Mouse (Mus musculus): Measurements from ENCODE around the gene Cntnap2. TPM values are rescaled to one million over a fixed set of nuclear protein-coding genes. Genes with fewer than 3 reads are reported as not detected.

The Cntnap2 gene
- polyA plus RNA-seq, 1 experiment: not detected

GRCm38 (mm10) chr6:47306065-47306798, 2247.1 kb downstream of the Cntnap2 start:
- Histone ChIP-seq H3ac (ENCODE audit: control insufficient read depth, insufficient read length) (no peak overlapping the region), H3K4me2 (ENCODE audit: low read depth) (no peak overlapping the region), H3K4me3 (no peak overlapping the region), H3K27me3 (ENCODE audit: control insufficient read depth, insufficient read depth, insufficient read length) (no peaks in the 10 kb centered on the region), H3K36me3 (ENCODE audit: control insufficient read depth, insufficient read depth) (no peaks in the 10 kb centered on the region), H3K79me2 (ENCODE audit: control insufficient read depth, insufficient read depth) (no peaks in the 10 kb centered on the region)
- TF ChIP-seq POLR2AphosphoS2 (IDR thresholded peaks at IDR 0.05; ENCODE audit: insufficient read length, low read depth) (no peak), USF1 (IDR thresholded peaks at IDR 0.05; ENCODE audit: low read depth) (no peak), MYOG (IDR thresholded peaks at IDR 0.05; ENCODE audit: control insufficient read depth in 1 of 3, insufficient read depth in 1 of 3, insufficient read length in 2 of 3, low read depth in 2 of 3) (no peak), REST (IDR thresholded peaks at IDR 0.05; ENCODE audit: insufficient read depth, insufficient read length) (no peak), MAX (IDR thresholded peaks at IDR 0.05; ENCODE audit: low read depth) (no peak)

- no peaks in the 10 kb centered on the region for H3K27me3 ChIP-seq (ENCODE audit: control insufficient read depth, insufficient read depth, insufficient read length)
- no peaks in the 10 kb centered on the region for H3K79me2 ChIP-seq (ENCODE audit: control insufficient read depth, insufficient read depth)
- no peaks in the 10 kb centered on the region for H3K36me3 ChIP-seq (ENCODE audit: control insufficient read depth, insufficient read depth)
- no peak overlapping the region for H3K4me2 ChIP-seq (ENCODE audit: low read depth)
- no peak for TF ChIP-seq POLR2AphosphoS2 (IDR thresholded peaks at IDR 0.05; ENCODE audit: insufficient read length, low read depth)
- no peak for TF ChIP-seq MAX (IDR thresholded peaks at IDR 0.05; ENCODE audit: low read depth)
- no peak for TF ChIP-seq MYOD1 (IDR thresholded peaks at IDR 0.05; ENCODE audit: control insufficient read depth in 1 of 3, insufficient read length in 2 of 3, low read depth in 2 of 3)
- no peak for TF ChIP-seq SRF (IDR thresholded peaks at IDR 0.05; ENCODE audit: control insufficient read depth, insufficient read length, low read depth)
- no peak for TF ChIP-seq MYOG (IDR thresholded peaks at IDR 0.05; ENCODE audit: control insufficient read depth in 1 of 3, insufficient read depth in 1 of 3, insufficient read length in 2 of 3, low read depth in 2 of 3)
- TF ChIP-seq TCF12 (IDR thresholded peaks at IDR 0.05; ENCODE audit: insufficient read depth, poor library complexity, severe bottlenecking): no peak
- no peak for TF ChIP-seq TCF3 (IDR thresholded peaks at IDR 0.05; ENCODE audit: insufficient read length, low read depth)
- TF ChIP-seq REST (IDR thresholded peaks at IDR 0.05; ENCODE audit: insufficient read depth, insufficient read length): no peak
- TF ChIP-seq USF1 (IDR thresholded peaks at IDR 0.05; ENCODE audit: low read depth): no peak
- no peak for TF ChIP-seq CEBPB (IDR thresholded peaks at IDR 0.05; ENCODE audit: insufficient read depth, poor library complexity, severe bottlenecking)
- no peak for TF ChIP-seq E2F4 (IDR thresholded peaks at IDR 0.05; ENCODE audit: insufficient read depth)
- no peak for TF ChIP-seq POLR2A (IDR thresholded peaks at IDR 0.05; ENCODE audit: insufficient read length, low read depth)
- no peak overlapping the region for H3K4me3 ChIP-seq
- H3ac ChIP-seq (ENCODE audit: control insufficient read depth, insufficient read length): no peak overlapping the region
Observed at GRCm38 (mm10) chr6:47306954-47307353, 2247.8 kb downstream of the Cntnap2 start.

GRCm38 (mm10) chr6:47314507-47315334, 2255.6 kb downstream of the Cntnap2 start:
- H3K36me3 ChIP-seq (ENCODE audit: control insufficient read depth, insufficient read depth): no peaks in the 10 kb centered on the region
- H3K4me2 ChIP-seq (ENCODE audit: low read depth): peak overlapping the region; percentile 57
- H3K27me3 ChIP-seq (ENCODE audit: control insufficient read depth, insufficient read depth, insufficient read length): no peaks in the 10 kb centered on the region
- no peak overlapping the region for H3ac ChIP-seq (ENCODE audit: control insufficient read depth, insufficient read length)
- H3K79me2 ChIP-seq (ENCODE audit: control insufficient read depth, insufficient read depth): no peaks in the 10 kb centered on the region
- TF ChIP-seq REST (IDR thresholded peaks at IDR 0.05; ENCODE audit: insufficient read depth, insufficient read length) (no peak), SRF (IDR thresholded peaks at IDR 0.05; ENCODE audit: control insufficient read depth, insufficient read length, low read depth) (no peak), USF1 (IDR thresholded peaks at IDR 0.05; ENCODE audit: low read depth) (no peak), TCF3 (IDR thresholded peaks at IDR 0.05; ENCODE audit: insufficient read length, low read depth) (no peak), POLR2A (IDR thresholded peaks at IDR 0.05; ENCODE audit: insufficient read length, low read depth) (no peak), POLR2AphosphoS2 (IDR thresholded peaks at IDR 0.05; ENCODE audit: insufficient read length, low read depth) (no peak), TCF12 (IDR thresholded peaks at IDR 0.05; ENCODE audit: insufficient read depth, poor library complexity, severe bottlenecking) (no peak), E2F4 (IDR thresholded peaks at IDR 0.05; ENCODE audit: insufficient read depth) (no peak)
- H3K4me3 ChIP-seq: no peak overlapping the region

GRCm38 (mm10) chr6:47315454-47315853, 2256.3 kb downstream of the Cntnap2 start:
- Histone ChIP-seq H3K4me2 (ENCODE audit: low read depth) (peak overlapping the region; percentile 57), H3K27me3 (ENCODE audit: control insufficient read depth, insufficient read depth, insufficient read length) (no peaks in the 10 kb centered on the region), H3ac (ENCODE audit: control insufficient read depth, insufficient read length) (no peak overlapping the region), H3K79me2 (ENCODE audit: control insufficient read depth, insufficient read depth) (no peaks in the 10 kb centered on the region), H3K36me3 (ENCODE audit: control insufficient read depth, insufficient read depth) (no peaks in the 10 kb centered on the region), H3K4me3 (no peak overlapping the region)
- no peak for TF ChIP-seq TCF12 (IDR thresholded peaks at IDR 0.05; ENCODE audit: insufficient read depth, poor library complexity, severe bottlenecking)
- TF ChIP-seq TCF3 (IDR thresholded peaks at IDR 0.05; ENCODE audit: insufficient read length, low read depth): no peak
- no peak for TF ChIP-seq E2F4 (IDR thresholded peaks at IDR 0.05; ENCODE audit: insufficient read depth)
- no peak for TF ChIP-seq SRF (IDR thresholded peaks at IDR 0.05; ENCODE audit: control insufficient read depth, insufficient read length, low read depth)
- no peak for TF ChIP-seq POLR2AphosphoS2 (IDR thresholded peaks at IDR 0.05; ENCODE audit: insufficient read length, low read depth)
- TF ChIP-seq REST (IDR thresholded peaks at IDR 0.05; ENCODE audit: insufficient read depth, insufficient read length): no peak
- no peak for TF ChIP-seq POLR2A (IDR thresholded peaks at IDR 0.05; ENCODE audit: insufficient read length, low read depth)
- no peak for TF ChIP-seq MYOG (IDR thresholded peaks at IDR 0.05; ENCODE audit: control insufficient read depth in 1 of 3, insufficient read depth in 1 of 3, insufficient read length in 2 of 3, low read depth in 2 of 3)
- TF ChIP-seq MAX (IDR thresholded peaks at IDR 0.05; ENCODE audit: low read depth): no peak
